Mouse (Mus musculus) neural tube, embryonic 14.5 days (tissue): Measurements from ENCODE around the gene Gm45233. TPM values are rescaled to one million over a fixed set of nuclear protein-coding genes. Genes with fewer than 3 reads are reported as not detected.

Experiments used
- ATAC-seq: fragments of 200-750 bp; cut with Nextera tagmentation; 2 replicates; pipeline ENCODE4 v1.8.0; 2017; ENCODE audit warnings: low read depth, mild to moderate bottlenecking, moderate TSS enrichment, moderate library complexity
- H3K27ac ChIP-seq: fragments of 300-500 bp; sonication (generic); 2 replicates; pipeline ENCODE4 v1.5.1; 2014; ENCODE audit warnings: low read depth, mild to moderate bottlenecking, control low read depth, low read length, moderate library complexity, mixed read lengths
- H3K27me3 ChIP-seq: fragments of 300-500 bp; sonication (generic); 2 replicates; pipeline ENCODE4 v1.6.1; 2014; ENCODE audit warnings: low read length; ENCODE audit not compliant: control insufficient read depth, insufficient read depth
- H3K36me3 ChIP-seq: fragments of 300-500 bp; sonication (generic); 2 replicates; pipeline ENCODE4 v1.6.1; 2014; ENCODE audit warnings: low read length, mixed read lengths; ENCODE audit not compliant: control insufficient read depth, insufficient read depth
- H3K4me1 ChIP-seq: fragments of 300-500 bp; sonication (generic); 2 replicates; pipeline ENCODE4 v1.6.1; 2014; ENCODE audit warnings: low read length; ENCODE audit not compliant: control insufficient read depth, insufficient read depth
- H3K4me2 ChIP-seq: fragments of 300-500 bp; sonication (generic); 2 replicates; pipeline ENCODE4 v1.6.1; 2014; ENCODE audit warnings: mild to moderate bottlenecking, low read depth, low read length, control low read depth
- H3K4me3 ChIP-seq: fragments of 300-500 bp; sonication (generic); 2 replicates; pipeline ENCODE4 v1.5.1; 2014; ENCODE audit warnings: low read depth, low read length, control low read depth, mixed read lengths
- H3K9ac ChIP-seq: fragments of 300-500 bp; sonication (generic); replicated peaks from 2 replicates; pipeline ENCODE4 v1.6.1; 2014; ENCODE audit warnings: low read depth, mild to moderate bottlenecking, control low read depth, low read length, mixed read lengths
- H3K9me3 ChIP-seq: fragments of 300-500 bp; sonication (generic); 2 replicates; pipeline ENCODE4 v1.6.1; 2016; ENCODE audit warnings: low read length; ENCODE audit not compliant: control insufficient read depth
- WGBS: fragments of 180-500 bp; shearing (Covaris S2); extraction: QIAGEN DNeasy Blood & Tissue Kit; methylation state at CpG from one replicate; pipeline ENCODE4 v1.1.7; 2014; 5-methylcytosine and 5-hydroxymethylcytosine counted together
- polyA plus RNA-seq: library from polyadenylated mRNA; unstranded; fragments of >200 nt; fragmentation: Nextera tagmentation; extraction: Ambion mirVana; gene quantifications from 2 replicates; pipeline ENCODE4 v1.2.1, GENCODE M21; 2014

The Gm45233 gene
- polyA plus RNA-seq, 1 experiment from 2014 or later = 0.27 TPM

DNA sequence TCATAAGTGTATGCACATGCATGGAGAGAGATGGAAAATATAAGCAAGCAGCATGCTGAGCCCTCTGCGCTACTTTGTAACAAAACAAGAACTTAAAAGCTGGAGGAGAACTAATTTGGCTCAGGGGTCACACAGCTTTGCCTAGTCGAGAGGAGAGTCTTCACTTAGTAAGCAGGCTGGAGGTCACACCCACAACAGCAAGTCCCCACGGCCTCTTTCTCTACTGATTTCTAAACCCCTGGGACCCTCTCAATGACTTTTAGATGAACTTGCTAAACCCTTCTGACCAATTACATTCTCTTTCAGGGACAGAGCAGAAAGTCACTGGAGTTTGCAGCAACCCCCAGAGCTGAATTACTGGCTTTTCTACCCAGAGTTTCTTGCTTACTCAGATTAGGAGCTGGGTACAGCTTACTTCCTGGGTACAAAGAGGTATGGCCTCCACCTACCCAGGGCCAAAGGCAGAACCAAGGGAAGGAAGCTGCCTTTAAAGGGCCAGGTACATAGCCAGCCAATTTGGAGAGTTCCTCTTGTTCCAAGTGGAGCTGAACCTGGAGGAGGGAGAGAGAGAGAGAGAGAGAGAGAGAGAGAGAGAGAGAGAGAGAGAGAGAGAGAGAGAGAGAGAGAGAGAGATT, 19.8 kb upstream of the Gm45233 start:
- Histone ChIP-seq H3K4me1 (no peaks in the 10 kb centered on the region), H3K9me3 (no peaks in the 10 kb centered on the region), H3K27me3 (no peaks in the 10 kb centered on the region), H3K4me2 (no peak overlapping the region), H3K4me3 (no peak overlapping the region), H3K27ac (no peak overlapping the region), H3K9ac (no peak overlapping the region), H3K36me3 (no peaks in the 10 kb centered on the region)
- 66% methylated on average over 3 of the region's 3 CpGs for WGBS
- no peak for ATAC-seq

DNA sequence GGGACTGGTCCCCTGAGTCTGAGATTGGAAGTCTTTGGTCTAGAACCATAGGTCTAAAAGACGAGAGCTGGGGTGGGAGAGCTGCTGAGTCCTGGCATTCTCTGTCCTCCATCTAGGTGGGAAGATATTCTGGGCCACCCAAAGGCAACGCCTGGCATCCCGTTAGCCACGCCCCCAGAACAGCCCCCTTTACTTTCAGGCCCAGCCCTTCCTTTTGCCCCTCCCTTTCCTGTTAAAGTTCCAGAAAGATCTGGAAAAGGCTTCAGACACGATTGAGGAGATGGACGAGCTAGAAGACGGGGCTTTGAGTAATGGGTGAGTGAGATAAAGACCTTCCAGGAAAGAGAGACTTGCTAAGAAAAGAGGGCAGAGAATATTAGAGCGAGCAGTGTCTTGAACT, 16.5 kb upstream of the Gm45233 start, which contains the start of gene Lim2:
TSS of gene Lim2 (plus strand) at position 265 of the 400 bp plus-strand sequence.
- ATAC-seq = no peak
- no peak within 1 kb of the TSS for H3K4me3 ChIP-seq
- no peak within 1 kb of the TSS for H3K27ac ChIP-seq
- H3K27me3 ChIP-seq = no peaks in the 10 kb centered on the region
- no peak within 1 kb of the TSS for H3K4me2 ChIP-seq
- no peaks in the 10 kb centered on the region for H3K4me1 ChIP-seq
- 85% methylated on average over 8 of the region's 8 CpGs for WGBS
- no peaks in the 10 kb centered on the region for H3K36me3 ChIP-seq
- H3K9me3 ChIP-seq = no peaks in the 10 kb centered on the region
- H3K9ac ChIP-seq = no peak within 1 kb of the TSS

DNA sequence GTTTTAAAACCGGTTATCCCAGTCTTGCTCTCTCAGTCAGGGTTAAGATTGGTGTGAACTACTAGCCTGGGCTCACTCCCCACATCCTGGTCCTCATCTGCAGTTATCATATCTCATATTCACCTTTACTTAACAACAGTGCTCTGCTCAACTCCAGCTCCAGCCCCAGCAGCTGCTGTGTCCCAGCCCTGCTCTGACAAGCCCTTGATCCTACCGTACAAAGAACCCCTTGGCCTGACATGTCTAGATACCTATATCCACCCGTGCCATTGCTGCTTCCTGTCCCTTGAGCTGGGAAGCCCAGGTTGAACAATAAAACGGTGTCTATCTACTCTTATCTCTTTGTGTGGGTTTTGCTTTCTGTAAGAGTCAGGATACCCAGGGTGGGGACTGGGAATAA, 14.4 kb upstream of the Gm45233 start:
- 68% methylated on average over 4 of the region's 4 CpGs for WGBS
- no peak overlapping the region for H3K27ac ChIP-seq
- H3K27me3 ChIP-seq = no peaks in the 10 kb centered on the region
- no peaks in the 10 kb centered on the region for H3K36me3 ChIP-seq
- H3K4me2 ChIP-seq = no peak overlapping the region
- H3K4me1 ChIP-seq = no peaks in the 10 kb centered on the region
- no peak overlapping the region for H3K9ac ChIP-seq
- H3K9me3 ChIP-seq = no peaks in the 10 kb centered on the region
- no peak for ATAC-seq
- no peak overlapping the region for H3K4me3 ChIP-seq

DNA sequence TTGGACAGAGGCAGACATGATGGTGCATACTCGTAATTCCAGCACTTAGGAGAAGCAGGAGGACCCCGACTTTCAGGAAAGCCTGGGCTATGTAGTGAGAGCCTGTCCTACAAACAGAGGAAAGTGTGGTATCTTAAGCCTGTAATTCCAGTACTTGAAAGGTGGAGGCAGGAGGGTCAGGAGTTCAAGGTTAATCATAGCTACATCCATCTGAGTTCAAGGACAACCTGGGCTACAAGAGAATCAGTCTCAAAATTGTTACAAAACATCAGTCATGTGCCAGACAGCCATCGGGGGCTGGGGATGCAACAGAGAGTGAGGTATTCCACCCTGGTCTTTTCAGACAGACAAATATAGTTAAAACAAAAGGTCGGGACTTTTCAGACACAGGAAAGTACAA, 11.0 kb upstream of the Gm45233 start:
- no peak overlapping the region for H3K4me3 ChIP-seq
- 78% methylated on average over 4 of the region's 4 CpGs for WGBS

GRCm38 (mm10) chr7:43434676-43435075, 9.3 kb upstream of the Gm45233 start:
- no peak for ATAC-seq
- no peaks in the 10 kb centered on the region for H3K36me3 ChIP-seq
- H3K9ac ChIP-seq = no peak overlapping the region
- no peak overlapping the region for H3K27ac ChIP-seq
- no peak overlapping the region for H3K4me2 ChIP-seq
- no peak overlapping the region for H3K4me3 ChIP-seq
- H3K27me3 ChIP-seq = no peaks in the 10 kb centered on the region
- H3K4me1 ChIP-seq = no peaks in the 10 kb centered on the region
- H3K9me3 ChIP-seq = no peaks in the 10 kb centered on the region
- WGBS = 83% methylated on average over 5 of the region's 5 CpGs

More for the DNA sequence above, 11.0 kb upstream of the Gm45233 start:
- Histone ChIP-seq H3K4me1 (no peaks in the 10 kb centered on the region), H3K4me2 (no peak overlapping the region), H3K27me3 (no peaks in the 10 kb centered on the region), H3K36me3 (no peaks in the 10 kb centered on the region), H3K27ac (no peak overlapping the region), H3K9me3 (no peaks in the 10 kb centered on the region), H3K9ac (no peak overlapping the region)
- ATAC-seq = no peak

- no peak within 1 kb of the TSS for H3K27ac ChIP-seq
- WGBS = 78% methylated on average over 10 of the region's 10 CpGs
- no peaks in the 10 kb centered on the region for H3K36me3 ChIP-seq
- no peak for ATAC-seq
- no peaks in the 10 kb centered on the region for H3K9me3 ChIP-seq
- H3K27me3 ChIP-seq = no peaks in the 10 kb centered on the region
- no peak within 1 kb of the TSS for H3K4me2 ChIP-seq
- no peaks in the 10 kb centered on the region for H3K4me1 ChIP-seq
- H3K9ac ChIP-seq = no peak within 1 kb of the TSS
- no peak within 1 kb of the TSS for H3K4me3 ChIP-seq
Measured at GRCm38 (mm10) chr7:43436341-43437255, 7.3 kb upstream of the Gm45233 start, which contains the start of gene Nkg7. Nkg7 (plus strand) TSS chr7:43437073.

- 88% methylated on average over 4 of the region's 4 CpGs for WGBS
- H3K4me3 ChIP-seq = no peak overlapping the region
- no peaks in the 10 kb centered on the region for H3K9me3 ChIP-seq
- H3K27me3 ChIP-seq = no peaks in the 10 kb centered on the region
- ATAC-seq = no peak
- H3K9ac ChIP-seq = no peak overlapping the region
- H3K36me3 ChIP-seq = no peaks in the 10 kb centered on the region
- H3K27ac ChIP-seq = no peak overlapping the region
- no peak overlapping the region for H3K4me2 ChIP-seq
- H3K4me1 ChIP-seq = peaks cover 6% of the 10 kb centered on the region
Measured at GRCm38 (mm10) chr7:43438611-43439010, 5.3 kb upstream of the Gm45233 start.

- no peak within 1 kb of the TSS for H3K4me2 ChIP-seq
- no peaks in the 10 kb centered on the region for H3K9me3 ChIP-seq
- H3K9ac ChIP-seq = no peak within 1 kb of the TSS
- H3K27ac ChIP-seq = no peak within 1 kb of the TSS
- WGBS = 79% methylated on average over 6 of the region's 6 CpGs
- no peaks in the 10 kb centered on the region for H3K36me3 ChIP-seq
- H3K4me3 ChIP-seq = no peak within 1 kb of the TSS
- H3K27me3 ChIP-seq = no peaks in the 10 kb centered on the region
- ATAC-seq = no peak
- H3K4me1 ChIP-seq = peaks cover 17% of the 10 kb centered on the region
Measured at GRCm38 (mm10) chr7:43440482-43440881, 3.4 kb upstream of the Gm45233 start, which contains the start of gene Cldnd2. Cldnd2 (plus strand) TSS chr7:43440782.

GRCm38 (mm10) chr7:43441071-43441470, 2.9 kb upstream of the Gm45233 start:
- H3K4me3 ChIP-seq = no peak overlapping the region
- 88% methylated on average over 3 of the region's 3 CpGs for WGBS
- no peaks in the 10 kb centered on the region for H3K36me3 ChIP-seq
- H3K4me2 ChIP-seq = no peak overlapping the region
- H3K27me3 ChIP-seq = no peaks in the 10 kb centered on the region
- no peak for ATAC-seq
- H3K4me1 ChIP-seq = peaks cover 17% of the 10 kb centered on the region
- H3K9me3 ChIP-seq = no peaks in the 10 kb centered on the region
- no peak overlapping the region for H3K27ac ChIP-seq
- H3K9ac ChIP-seq = no peak overlapping the region
